Mouse (Mus musculus) B cell, adult 62 days (primary cell): ENCODE results near the gene Fcnb. TPM values are rescaled to one million over a fixed set of nuclear protein-coding genes. Genes with fewer than 3 reads are reported as not detected.

Experiments used
- total RNA-seq: library from RNA; stranded (reverse); gene quantifications from 4 replicates; pipeline ENCODE4 v1.2.4, GENCODE M21; 2023

The Fcnb gene
- not detected in 4 replicates for total RNA-seq

DNA sequence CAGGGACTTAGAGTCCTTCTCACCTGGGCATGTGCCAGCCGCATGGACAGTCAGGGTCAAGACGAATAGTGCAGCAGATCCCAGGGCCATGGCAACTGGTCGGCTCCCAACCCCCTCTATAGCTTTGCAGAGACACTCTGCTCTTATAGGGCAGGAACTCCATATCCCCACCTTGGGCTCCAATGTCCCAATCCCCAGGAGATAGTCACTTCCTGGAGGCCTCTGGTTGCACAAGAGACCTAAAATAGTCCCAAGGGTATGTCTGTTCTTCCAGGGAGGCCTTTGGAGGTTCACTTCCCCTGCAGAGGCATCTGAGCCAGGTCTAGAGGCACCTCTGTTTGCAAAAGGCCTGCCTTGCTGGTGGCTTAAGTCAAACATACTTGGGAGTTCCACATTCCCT, at the start of gene Fcnb:
Gene Fcnb (minus strand): TSS at position 118 of the 400 bp plus-strand sequence.

Other genes starting within 250 kb of the Fcnb start
- 0.06 to 0.16 TPM in 2 of 4 replicates, not detected in the others for gene Col5a1, start 198.5 kb downstream of the Fcnb start, total RNA-seq
- gene Olfm1, start 108.1 kb upstream of the Fcnb start, total RNA-seq: 0.97 to 1.9 TPM (median 1.3 TPM) in 4 replicates